Mouse (Mus musculus) telencephalon, adult 2 months (tissue): ENCODE data around the gene Dync2li1.

Experiments used
- DNase-seq: peaks from one replicate; pipeline ENCODE4 v3.0.0-alpha.2; 2011; ENCODE audit warnings: low read depth, low spot score

Gene Dync2li1

GRCm38 (mm10) chr17:84626276-84626856 is at the start of gene Dync2li1:
Gene Dync2li1, plus strand, starts transcription at chr17:84626496.
- DNase-seq: peak; percentile 93

GRCm38 (mm10) chr17:84576621-84577293 is 49.5 kb upstream of the Dync2li1 start:
- DNase-seq: no peak

- no peak for DNase-seq
Observed at GRCm38 (mm10) chr17:84579249-84579648, 47.0 kb upstream of the Dync2li1 start.

- DNase-seq: no peak
Observed at GRCm38 (mm10) chr17:84579817-84580216, 46.5 kb upstream of the Dync2li1 start.

GRCm38 (mm10) chr17:84580821-84581220 is 45.5 kb upstream of the Dync2li1 start:
- no peak for DNase-seq

GRCm38 (mm10) chr17:84581740-84582414 is 44.4 kb upstream of the Dync2li1 start:
- no peak for DNase-seq

GRCm38 (mm10) chr17:84584107-84584506 is 42.2 kb upstream of the Dync2li1 start:
- no peak for DNase-seq

GRCm38 (mm10) chr17:84585104-84585503 is 41.2 kb upstream of the Dync2li1 start:
- DNase-seq: peak; percentile 75

- DNase-seq: no peak
Observed at GRCm38 (mm10) chr17:84590065-84590464, 36.2 kb upstream of the Dync2li1 start.

- DNase-seq: no peak
Observed at GRCm38 (mm10) chr17:84591431-84592150, 34.7 kb upstream of the Dync2li1 start.

- DNase-seq: no peak
Observed at GRCm38 (mm10) chr17:84596015-84596441, 30.3 kb upstream of the Dync2li1 start.

- DNase-seq: no peak
Observed at GRCm38 (mm10) chr17:84596501-84596900, 29.8 kb upstream of the Dync2li1 start.

- no peak for DNase-seq
Observed at GRCm38 (mm10) chr17:84597859-84598258, 28.4 kb upstream of the Dync2li1 start.

GRCm38 (mm10) chr17:84598928-84599327 is 27.4 kb upstream of the Dync2li1 start:
- no peak for DNase-seq

GRCm38 (mm10) chr17:84600051-84600983 is 26.0 kb upstream of the Dync2li1 start:
- no peak for DNase-seq

GRCm38 (mm10) chr17:84601805-84602204 is 24.5 kb upstream of the Dync2li1 start:
- DNase-seq: no peak

GRCm38 (mm10) chr17:84603202-84603627 is 23.1 kb upstream of the Dync2li1 start:
- DNase-seq: no peak

GRCm38 (mm10) chr17:84603709-84604420 is 22.4 kb upstream of the Dync2li1 start:
- no peak for DNase-seq

- DNase-seq: no peak
Observed at GRCm38 (mm10) chr17:84606976-84607375, 19.3 kb upstream of the Dync2li1 start.

GRCm38 (mm10) chr17:84607617-84608016 is 18.7 kb upstream of the Dync2li1 start:
- DNase-seq: no peak
